14 mouse cellular contexts compared by ENCODE assay signal in the genomic region with DNA sequence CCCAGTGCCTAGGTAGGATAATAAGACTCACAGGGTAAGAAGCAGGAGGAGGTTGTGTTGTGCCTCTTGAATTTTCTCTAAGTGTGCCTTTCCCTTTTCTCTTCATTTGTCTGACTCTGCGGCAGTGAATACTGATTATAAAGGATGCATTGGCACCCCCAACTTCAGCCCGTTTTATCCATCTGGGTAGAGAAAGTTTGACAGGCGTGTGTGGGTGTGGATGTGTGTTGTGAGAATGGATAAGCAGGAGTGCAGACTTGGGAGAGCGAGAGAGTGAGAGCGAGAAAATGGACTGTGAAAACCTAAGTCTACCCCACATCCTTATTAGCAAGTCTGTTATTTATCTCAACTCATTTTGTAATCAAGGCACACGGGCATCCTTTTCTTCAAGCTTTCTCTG.
DNase-seq lines count a peak whose midpoint lies in the region.
"Had no signal": no experiment of that assay in that cellular context is flagged by ENCODE, and none has a peak within 500 bp of the region (broad histone marks: within the 10 kb centered on the region; RNA-seq: fewer than 3 reads in every experiment).

No protein-coding gene starts in this region.

- intact Hi-C loops in left cerebral cortex, postnatal 10 days (cut with DNase I): no loop called here
- intact Hi-C loops in left cerebral cortex, postnatal 25 days (cut with DNase I): no loop called here

- DNase-seq in left cerebral cortex, postnatal 10 days (ENCODE audit: extremely low spot score in 1 of 2, low spot score in 2 of 2): peak; percentile 21 to 26
- no peak for DNase-seq in left cerebral cortex, adult 11 months (ENCODE audit: low spot score)
- peak; percentile 13 to 19 for DNase-seq in frontal cortex, postnatal 10 days (ENCODE audit: low spot score in 2 of 2)
- peak; percentile 44 for DNase-seq in layer of hippocampus, adult 9-10 months (ENCODE audit: low spot score)
- peak; percentile 33 to 79 for DNase-seq in left cerebral cortex, postnatal 25 days (ENCODE audit: low spot score in 2 of 2)
- no peak for DNase-seq in Muller cell, postnatal 12 days (ENCODE audit: inconsistent ontology term)
- DNase-seq in urinary bladder, postnatal 36 days (ENCODE audit: low spot score in 2 of 2): no peak
- no peak for DNase-seq in liver
- DNase-seq: cerebellum, adult 8-10 months; gastrocnemius, adult 2 months; kidney, postnatal 4 days; liver, embryonic 13.5 days; lung, embryonic 14.5 days; lung, postnatal 36 days had no signal

Comparison
In these comparisons a context has a peak if more than half of its experiments do, and no peak if none do; other contexts are left out.
1. DNase-seq: peak in left cerebral cortex, postnatal 10 days (2 of 2), frontal cortex, postnatal 10 days (2 of 2), layer of hippocampus, adult 9-10 months (single experiment) and left cerebral cortex, postnatal 25 days (2 of 2); none in left cerebral cortex, adult 11 months (single experiment), Muller cell, postnatal 12 days (single experiment), urinary bladder, postnatal 36 days (0 of 2) and liver (single experiment).